Mouse (Mus musculus): ENCODE results near the gene As3mt.

DNA sequence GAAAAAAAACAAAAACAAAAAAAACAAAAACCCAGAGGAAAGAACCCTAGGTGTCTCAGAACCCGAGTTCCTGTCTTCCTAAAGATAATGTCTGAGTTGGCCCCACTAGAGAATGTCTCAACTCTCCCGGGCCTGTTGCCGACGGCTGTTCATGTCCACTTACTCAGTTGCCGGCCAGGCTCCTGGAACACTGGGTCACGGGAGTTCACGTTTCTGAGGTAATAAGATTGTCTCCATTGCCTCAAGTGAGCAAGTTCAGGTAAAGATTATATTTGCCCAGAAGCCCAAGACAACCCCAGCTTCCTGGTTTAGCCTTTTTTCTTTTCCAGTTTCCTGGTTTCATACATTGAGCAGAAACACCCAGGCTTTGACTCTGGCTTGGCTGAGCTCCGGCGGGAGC is 48.4 kb upstream of the As3mt start:
- no peak for TF ChIP-seq CTCF (IDR thresholded peaks at IDR 0.05; ENCODE audit: control insufficient read depth, insufficient read depth, low read length)
- no peak for TF ChIP-seq POLR2A (IDR thresholded peaks at IDR 0.05; ENCODE audit: borderline replicate concordance, control insufficient read depth, low read depth, low read length)
